Mouse (Mus musculus) adrenal gland (tissue): ENCODE measurements around the gene Zfp442.
"Not testable (repeated sequence)": the region's sequence is repeated elsewhere in the genome, so short reads cannot be mapped to it uniquely, and the experiment has no call there.

Experiments
- intact Hi-C: fragments of 180-260 bp; cut with DNase I; formaldehyde crosslinking; loops from one replicate; pipeline ENCODE4 v1.15.1; 2025
- long read RNA-seq, 2 experiments: library from polyadenylated mRNA; unstranded; transcript quantifications; one replicate each; pipeline ENCODE4 v2.0.0; 2020; ENCODE audit warnings: borderline replicate concordance in 1 of 2; ENCODE audit not compliant: insufficient replicate concordance in 1 of 2

Gene Zfp442
- long read RNA-seq, experiment 1, partial matches to known transcripts, result 0 of 3 reads
- long read RNA-seq, experiment 1, other reads (novel, unspliced or antisense), result 2 of 3 reads
- long read RNA-seq, experiment 2, partial matches to known transcripts, result 0 of 5 reads
- long read RNA-seq, experiment 2, other reads (novel, unspliced or antisense), result 2 of 5 reads

DNA sequence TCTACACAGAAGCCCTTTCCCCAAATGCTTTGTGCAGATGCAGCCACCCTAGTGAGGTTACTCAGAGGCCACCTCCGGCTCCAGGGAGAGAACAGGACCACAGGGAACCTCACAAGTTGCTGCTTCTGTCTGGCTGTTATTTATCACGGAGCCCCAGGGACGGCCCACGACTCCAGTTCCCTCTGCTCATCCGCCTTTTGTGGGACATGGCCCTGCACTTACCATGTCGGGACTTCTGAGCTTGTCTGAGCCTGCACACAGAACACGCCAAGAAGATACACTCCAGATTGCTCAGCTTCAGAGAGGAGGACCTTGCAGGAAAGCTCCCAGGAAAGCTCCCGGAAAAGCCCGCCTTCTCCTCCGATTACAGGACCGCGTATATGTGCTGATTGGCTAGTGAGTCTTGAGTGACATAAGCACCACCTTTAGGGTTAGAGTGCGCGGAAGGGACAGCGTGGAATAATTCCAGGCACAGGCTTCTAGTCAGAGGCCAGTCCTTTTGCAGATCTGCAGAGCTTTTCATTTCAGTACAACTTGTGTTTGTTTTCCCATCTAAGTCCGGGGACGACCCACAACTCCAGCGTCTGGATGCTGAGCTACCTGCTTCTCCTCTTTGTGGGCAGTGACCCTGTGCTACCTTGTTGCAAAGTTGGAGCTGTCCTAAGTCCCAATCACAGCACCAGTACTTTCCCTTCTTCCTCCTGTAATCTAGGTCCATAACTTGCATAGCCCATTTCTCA lies at the start of gene Zfp442:
Gene Zfp442 (minus strand): TSS at position 307 of the 740 bp plus-strand sequence.
- intact Hi-C loops, result loop anchor here (5.0 kb wide), 1 partner anchor 234 kb away; the partner anchor contains the start of gene Zfp937

DNA sequence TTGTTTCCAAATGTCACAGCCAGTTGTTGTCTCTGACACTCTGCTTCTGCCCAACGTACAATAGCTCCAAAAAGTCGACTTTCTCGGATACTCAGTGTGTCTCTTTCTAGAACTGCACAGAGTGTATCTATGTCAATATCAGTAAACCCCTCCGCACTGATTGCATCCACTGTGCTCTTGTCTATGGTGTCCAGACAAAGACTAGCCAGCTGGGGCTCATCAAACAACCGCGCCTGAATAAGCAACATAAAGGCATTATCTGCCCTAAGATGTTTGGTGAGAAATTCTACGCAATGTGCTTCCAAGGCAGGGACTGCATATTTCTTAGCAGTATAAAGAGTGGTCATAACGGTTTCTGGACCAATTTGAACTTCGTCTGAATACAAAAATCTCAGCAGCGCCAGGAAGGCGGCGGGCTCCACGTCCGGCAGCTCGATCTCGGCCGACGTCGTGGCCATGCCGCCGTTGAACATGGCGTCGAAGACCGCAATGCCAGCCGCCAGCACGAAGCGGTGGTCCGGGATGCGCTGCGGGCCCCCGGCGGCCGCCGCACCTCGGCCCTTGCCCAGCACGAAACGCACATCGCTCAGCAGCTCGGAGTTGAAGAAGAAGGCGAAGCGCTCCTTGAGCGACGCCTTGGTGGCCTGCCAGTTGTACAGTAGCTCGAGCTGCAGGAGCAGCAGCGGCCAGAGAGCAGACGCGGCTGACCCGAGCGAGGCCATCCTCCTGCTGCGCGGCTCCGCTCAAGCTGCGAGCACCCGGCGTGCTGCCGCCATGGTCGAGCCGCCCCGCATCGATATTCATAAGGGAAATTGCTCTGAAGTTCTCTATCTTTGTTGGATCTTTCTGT lies 49.1 kb upstream of the Zfp442 start:
- intact Hi-C loops, result not testable (repeated sequence)

DNA sequence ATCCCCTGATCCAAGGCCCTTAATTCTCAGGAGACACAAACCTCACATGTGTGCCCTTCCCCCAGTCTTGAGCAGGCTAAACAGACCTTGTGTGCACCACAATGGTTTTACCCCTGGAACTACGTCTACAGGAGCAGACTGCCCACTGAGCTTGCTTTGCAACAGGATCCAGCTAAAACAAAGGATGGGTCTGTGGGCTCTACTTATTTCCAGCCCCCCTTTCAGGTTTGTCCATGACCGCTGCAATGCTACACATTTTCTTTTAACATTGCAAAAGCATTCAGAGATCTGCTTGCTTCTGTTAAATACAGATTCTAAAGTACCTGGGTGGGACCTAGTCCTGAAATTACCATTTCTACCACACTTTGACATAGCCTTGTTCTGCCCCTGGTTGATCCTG lies 41.7 kb upstream of the Zfp442 start:
- intact Hi-C loops, result no loop called here

DNA sequence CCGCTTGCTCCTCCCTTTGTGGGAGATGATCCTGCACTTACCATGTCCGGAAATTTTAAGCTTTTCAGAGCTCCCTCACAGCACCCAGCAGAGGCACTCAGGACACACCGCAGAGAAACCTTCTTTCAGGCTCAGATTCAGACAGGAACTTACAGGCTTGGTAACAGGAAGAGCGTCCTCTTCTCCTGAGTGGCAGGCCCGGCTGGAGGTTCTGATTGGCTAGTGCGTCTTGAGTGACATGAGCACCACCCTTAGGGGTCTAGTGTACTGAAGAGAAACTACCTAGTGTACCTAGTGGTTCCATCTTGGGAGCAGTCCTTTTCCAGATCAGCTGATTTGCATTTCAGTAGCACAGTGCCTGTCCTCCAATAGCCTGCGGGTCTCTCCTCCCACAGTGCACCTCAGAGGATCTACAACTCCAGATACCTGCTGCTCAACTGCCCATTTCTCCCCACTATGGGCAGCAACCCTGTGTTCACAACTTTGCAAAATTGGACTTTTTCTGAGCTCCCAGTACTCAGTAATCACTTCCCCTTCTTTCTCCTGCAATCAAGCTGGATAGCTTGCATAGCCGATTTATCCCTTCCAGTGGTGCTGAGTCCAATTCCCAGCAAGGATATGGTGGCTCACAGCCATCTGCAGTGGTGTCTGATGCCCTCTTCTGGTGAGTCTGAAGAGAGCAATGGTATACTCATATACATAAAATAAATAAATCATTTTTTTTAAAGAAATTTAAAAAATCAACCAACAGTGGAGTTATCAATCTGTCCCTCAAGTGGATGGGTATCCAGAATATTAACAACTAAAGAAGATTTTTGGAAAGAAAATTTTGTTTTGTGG lies 33.9 kb upstream of the Zfp442 start, which contains the start of gene Zfp345:
Gene Zfp345 (minus strand): TSS at position 153 of the 840 bp plus-strand sequence.
- intact Hi-C loops, result not testable (repeated sequence)

DNA sequence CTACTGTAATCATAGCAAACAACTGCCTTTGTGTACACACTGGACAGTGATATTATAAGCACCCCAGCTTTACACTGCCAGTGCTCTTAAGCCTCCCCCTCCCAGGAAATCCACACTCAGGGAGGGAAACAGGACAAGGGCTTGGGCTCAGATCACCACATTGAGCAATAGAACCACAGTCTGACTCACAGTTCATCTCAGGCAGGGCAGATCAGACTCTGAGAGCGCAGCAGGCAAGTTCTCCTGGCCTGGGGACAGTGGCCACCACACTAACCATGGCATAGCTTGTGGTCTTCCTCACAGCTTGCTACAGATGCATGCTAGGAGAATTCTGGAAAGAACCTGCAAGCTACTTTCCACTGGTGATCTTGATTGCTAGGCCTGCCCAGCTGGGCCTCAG lies 12.2 kb downstream of the Zfp442 start:
- intact Hi-C loops, result not testable (repeated sequence)

- intact Hi-C loops, result not testable (repeated sequence)
These were observed 39.1 kb downstream of the Zfp442 start for GRCm38 (mm10) chr2:150412146-150412545.

GRCm38 (mm10) chr2:150390198-150390597 lies 61.1 kb downstream of the Zfp442 start:
- intact Hi-C loops, result no loop called here

DNA sequence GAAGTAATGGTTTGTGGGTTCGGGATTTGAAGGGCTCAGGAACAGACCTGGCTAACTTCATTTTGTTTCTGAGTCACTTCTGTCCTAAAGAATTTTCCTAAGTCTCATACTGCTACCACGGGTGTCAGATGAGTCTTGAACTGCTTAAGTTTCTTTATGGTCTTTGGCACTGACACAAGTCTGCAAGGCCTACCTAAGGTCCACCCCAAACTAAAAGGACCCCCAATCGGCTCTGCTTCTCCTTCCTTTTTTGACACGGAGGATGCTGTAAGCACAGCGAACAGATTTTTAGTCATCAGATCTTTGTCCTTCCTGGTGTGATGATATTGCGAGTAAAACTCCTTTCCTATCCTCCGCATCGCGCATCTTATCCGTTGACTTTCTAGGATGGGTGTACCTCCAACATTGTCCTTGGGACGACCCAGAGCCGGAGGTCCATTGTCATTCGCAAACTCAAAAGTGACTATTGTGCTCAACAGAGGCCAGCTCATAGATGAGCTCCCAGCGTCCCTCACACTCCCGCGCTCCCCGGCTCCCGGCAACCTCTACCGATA lies 65.7 kb downstream of the Zfp442 start:
- intact Hi-C loops, result not testable (repeated sequence)

GRCm38 (mm10) chr2:150362878-150363229 lies 88.4 kb downstream of the Zfp442 start:
- intact Hi-C loops, result no loop called here

GRCm38 (mm10) chr2:150362113-150362877 lies 89.0 kb downstream of the Zfp442 start, which contains the start of gene 3300002I08Rik:
Gene 3300002I08Rik, minus strand, starts transcription at chr2:150362765.
- intact Hi-C loops, result not testable (repeated sequence)
